Mouse (Mus musculus) midbrain, embryonic 12.5 days (tissue): ENCODE data around the gene Phactr2. TPM values are rescaled to one million over a fixed set of nuclear protein-coding genes. Genes with fewer than 3 reads are reported as not detected.
"Not testable (repeated sequence)": the region's sequence is repeated elsewhere in the genome, so short reads cannot be mapped to it uniquely, and the experiment has no call there.

Experiments
- ATAC-seq: fragments of 200-750 bp; cut with Nextera tagmentation; 2 replicates; pipeline ENCODE4 v1.8.0; 2017; ENCODE audit warnings: low read depth, moderate TSS enrichment, moderate library complexity; ENCODE audit not compliant: low FRiP score
- H3K27ac ChIP-seq: fragments of 300-500 bp; sonication (generic); replicated peaks from 2 replicates; pipeline ENCODE4 v1.5.1; 2016; ENCODE audit warnings: mild to moderate bottlenecking
- H3K27me3 ChIP-seq: fragments of 300-500 bp; sonication (generic); 2 replicates; pipeline ENCODE4 v1.6.1; 2016; ENCODE audit warnings: mild to moderate bottlenecking
- H3K36me3 ChIP-seq: fragments of 300-500 bp; sonication (generic); 2 replicates; pipeline ENCODE4 v1.6.1; 2016
- H3K4me1 ChIP-seq: fragments of 300-500 bp; sonication (generic); 2 replicates; pipeline ENCODE4 v1.6.1; 2016
- H3K4me2 ChIP-seq: fragments of 300-500 bp; sonication (generic); replicated peaks from 2 replicates; pipeline ENCODE4 v1.6.1; 2016; ENCODE audit warnings: mild to moderate bottlenecking, moderate library complexity
- H3K4me3 ChIP-seq: fragments of 300-500 bp; sonication (generic); 2 replicates; pipeline ENCODE4 v1.5.1; 2016; ENCODE audit warnings: mild to moderate bottlenecking
- H3K9ac ChIP-seq: fragments of 300-500 bp; sonication (generic); replicated peaks from 2 replicates; pipeline ENCODE4 v1.6.1; 2016; ENCODE audit warnings: mild to moderate bottlenecking, moderate library complexity
- H3K9me3 ChIP-seq: fragments of 300-500 bp; sonication (generic); 2 replicates; pipeline ENCODE4 v1.6.1; 2016; ENCODE audit warnings: mild to moderate bottlenecking
- WGBS: fragments of 180-500 bp; shearing (Covaris S2); methylation state at CpG from one replicate; pipeline ENCODE4 v1.1.7; 2016; 5-methylcytosine and 5-hydroxymethylcytosine counted together
- polyA plus RNA-seq: library from polyadenylated mRNA; unstranded; fragments of >200 nt; fragmentation: Nextera tagmentation; extraction: Ambion mirVana; gene quantifications from 2 replicates; pipeline ENCODE4 v1.2.1, GENCODE M21; 2016

Phactr2 gene
- polyA plus RNA-seq, 1 experiment from 2014 or later: 11.7 TPM

DNA sequence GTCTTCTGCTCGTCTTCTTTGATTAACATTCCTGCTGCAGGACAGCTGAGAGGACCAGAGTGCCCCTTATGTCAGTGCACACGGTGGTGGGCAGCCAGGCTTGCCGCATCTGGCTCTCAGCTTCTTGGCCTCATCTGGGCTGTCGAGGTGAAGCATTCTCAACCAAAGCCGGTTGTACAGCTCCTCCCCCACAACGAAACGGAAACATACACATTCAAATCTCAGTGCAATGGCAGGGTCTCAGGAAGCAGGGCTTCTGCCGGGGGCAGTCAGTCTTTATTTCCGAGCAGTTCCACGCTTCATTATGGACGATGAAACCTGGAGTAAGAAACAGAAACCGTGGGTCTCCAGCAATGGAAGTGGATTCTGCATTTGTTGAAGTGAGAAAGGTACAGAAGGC lies 260.3 kb downstream of the Phactr2 start:
- Histone ChIP-seq H3K4me2 (no peak overlapping the region), H3K27ac (no peak overlapping the region), H3K4me3 (no peak overlapping the region), H3K27me3 (no peaks in the 10 kb centered on the region), H3K9ac (no peak overlapping the region), H3K9me3 (no peaks in the 10 kb centered on the region), H3K36me3 (no peaks in the 10 kb centered on the region; the same call in 1 of the 2 replicates), H3K4me1 (peaks cover 9% of the 10 kb centered on the region; the same call in 1 of the 2 replicates)
- ATAC-seq: no peak
- 84% methylated on average over 12 of the region's 12 CpGs for WGBS

DNA sequence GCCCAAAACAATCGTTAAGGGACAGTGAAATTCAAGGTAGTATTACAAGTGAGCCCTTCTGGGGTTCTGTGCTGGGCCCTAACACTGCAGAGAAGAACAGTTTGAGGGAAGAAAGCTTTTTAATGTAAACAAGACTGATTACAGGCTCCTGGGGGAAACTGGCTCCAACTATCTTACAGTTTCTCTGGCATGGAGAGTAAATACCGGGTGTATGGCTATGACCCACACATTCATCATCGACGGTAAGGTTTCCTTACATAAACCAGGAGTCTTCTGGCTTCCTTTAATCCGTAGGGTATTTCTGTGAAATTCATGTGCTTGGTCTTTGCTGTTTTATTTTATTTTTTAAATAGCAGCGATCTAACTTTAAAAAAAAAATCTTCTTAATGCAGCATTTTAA lies 261.4 kb downstream of the Phactr2 start:
- 87% methylated on average over 6 of the region's 6 CpGs for WGBS
- Histone ChIP-seq H3K4me1 (peaks cover 9% of the 10 kb centered on the region; the same call in 1 of the 2 replicates), H3K4me3 (no peak overlapping the region)

GRCm38 (mm10) chr10:13212326-13212725 lies 261.9 kb downstream of the Phactr2 start:
- no peak for ATAC-seq
- H3K9ac ChIP-seq: no peak overlapping the region
- H3K9me3 ChIP-seq: no peaks in the 10 kb centered on the region
- no peak overlapping the region for H3K4me2 ChIP-seq
- H3K4me1 ChIP-seq: peaks cover 9% of the 10 kb centered on the region; the same call in 1 of the 2 replicates
- no peaks in the 10 kb centered on the region; the same call in 1 of the 2 replicates for H3K36me3 ChIP-seq
- WGBS: 71% methylated on average over 9 of the region's 9 CpGs
- no peak overlapping the region for H3K27ac ChIP-seq
- H3K27me3 ChIP-seq: no peaks in the 10 kb centered on the region
- H3K4me3 ChIP-seq: no peak overlapping the region

More for the DNA sequence above, 261.4 kb downstream of the Phactr2 start:
- H3K27ac ChIP-seq: no peak overlapping the region
- no peak overlapping the region for H3K4me2 ChIP-seq
- no peaks in the 10 kb centered on the region; the same call in 1 of the 2 replicates for H3K36me3 ChIP-seq
- ATAC-seq: no peak
- H3K27me3 ChIP-seq: no peaks in the 10 kb centered on the region
- no peak overlapping the region for H3K9ac ChIP-seq
- H3K9me3 ChIP-seq: no peaks in the 10 kb centered on the region

DNA sequence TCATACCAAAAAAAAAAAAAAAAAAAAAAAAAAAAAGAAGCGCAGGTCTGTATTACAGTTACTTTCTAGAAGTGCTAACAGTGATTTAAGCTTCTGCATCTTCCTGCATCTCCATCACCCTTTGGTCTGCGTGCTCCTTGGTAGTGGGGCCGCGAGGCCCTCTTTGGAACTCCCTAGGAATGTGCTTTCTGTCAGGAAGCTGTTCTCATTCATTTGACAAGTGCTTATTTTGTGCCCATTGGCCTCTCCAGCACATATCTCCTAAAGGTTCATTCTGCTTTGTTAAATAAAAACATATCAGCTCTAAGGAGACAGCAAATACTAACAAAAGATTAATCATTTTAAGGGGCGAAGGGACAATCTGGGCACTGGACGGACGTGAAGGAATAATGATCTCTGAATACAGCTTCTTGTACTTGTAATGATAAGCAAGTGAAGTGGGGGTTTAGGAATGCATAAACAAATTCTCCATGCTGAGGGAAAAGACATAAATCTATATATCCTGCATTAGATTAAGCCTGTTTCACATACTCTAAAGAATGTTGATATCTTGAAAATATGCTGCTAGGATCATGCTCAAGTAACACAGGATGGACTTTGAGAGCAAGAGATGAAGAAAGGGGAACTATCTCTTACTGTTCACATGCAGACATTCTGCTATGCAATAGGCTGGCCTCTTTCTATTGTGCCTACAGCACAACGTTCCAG lies 264.1 kb downstream of the Phactr2 start:
- Histone ChIP-seq H3K27ac (no peak overlapping the region), H3K4me3 (no peak overlapping the region), H3K4me1 (peaks cover 9% of the 10 kb centered on the region; the same call in 1 of the 2 replicates), H3K4me2 (no peak overlapping the region), H3K9me3 (no peaks in the 10 kb centered on the region), H3K9ac (no peak overlapping the region), H3K27me3 (no peaks in the 10 kb centered on the region), H3K36me3 (no peaks in the 10 kb centered on the region; the same call in 1 of the 2 replicates)
- ATAC-seq: no peak
- WGBS: 80% methylated on average over 8 of the region's 8 CpGs

DNA sequence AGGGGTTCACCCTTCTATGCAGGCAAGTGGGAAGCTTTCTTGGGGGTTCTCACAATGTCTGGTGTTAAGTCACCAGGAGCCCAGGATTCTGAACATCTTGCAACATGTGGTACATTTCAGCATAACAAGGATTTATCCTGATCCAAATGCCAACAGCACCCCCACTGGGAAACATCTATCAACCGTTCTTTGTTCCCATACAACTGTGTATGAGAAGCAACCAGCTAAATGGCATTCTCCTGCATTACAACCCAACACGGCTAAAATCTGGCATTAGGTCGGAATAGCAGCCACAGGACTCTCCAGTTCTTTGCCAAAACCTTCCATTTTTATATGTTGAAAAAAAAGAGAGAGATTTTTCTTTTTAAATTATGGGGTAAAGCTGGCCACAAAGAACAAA lies 264.7 kb downstream of the Phactr2 start:
- Histone ChIP-seq H3K36me3 (no peaks in the 10 kb centered on the region; the same call in 1 of the 2 replicates), H3K27ac (no peak overlapping the region), H3K4me2 (no peak overlapping the region), H3K27me3 (no peaks in the 10 kb centered on the region), H3K4me1 (peaks cover 9% of the 10 kb centered on the region; the same call in 1 of the 2 replicates), H3K9ac (no peak overlapping the region), H3K4me3 (no peak overlapping the region), H3K9me3 (no peaks in the 10 kb centered on the region)
- 69% methylated on average over 3 of the region's 3 CpGs for WGBS
- ATAC-seq: no peak

GRCm38 (mm10) chr10:13209061-13209460 lies 265.2 kb downstream of the Phactr2 start:
- H3K4me3 ChIP-seq: no peak overlapping the region
- no peaks in the 10 kb centered on the region; the same call in 1 of the 2 replicates for H3K36me3 ChIP-seq
- WGBS: 89% methylated on average over 4 of the region's 4 CpGs
- H3K27ac ChIP-seq: no peak overlapping the region
- no peak overlapping the region for H3K4me2 ChIP-seq
- ATAC-seq: no peak
- H3K27me3 ChIP-seq: no peaks in the 10 kb centered on the region
- H3K9ac ChIP-seq: no peak overlapping the region
- H3K9me3 ChIP-seq: no peaks in the 10 kb centered on the region
- peaks cover 9% of the 10 kb centered on the region; the same call in 1 of the 2 replicates for H3K4me1 ChIP-seq

- 95% methylated on average over 6 of the region's 6 CpGs for WGBS
- Histone ChIP-seq H3K36me3 (no peaks in the 10 kb centered on the region), H3K27ac (no peak overlapping the region), H3K4me1 (no peaks in the 10 kb centered on the region), H3K27me3 (no peaks in the 10 kb centered on the region), H3K9me3 (no peaks in the 10 kb centered on the region), H3K4me3 (no peak overlapping the region), H3K9ac (no peak overlapping the region), H3K4me2 (no peak overlapping the region)
- no peak for ATAC-seq
Observed at GRCm38 (mm10) chr10:13201741-13202293, 272.4 kb downstream of the Phactr2 start.

DNA sequence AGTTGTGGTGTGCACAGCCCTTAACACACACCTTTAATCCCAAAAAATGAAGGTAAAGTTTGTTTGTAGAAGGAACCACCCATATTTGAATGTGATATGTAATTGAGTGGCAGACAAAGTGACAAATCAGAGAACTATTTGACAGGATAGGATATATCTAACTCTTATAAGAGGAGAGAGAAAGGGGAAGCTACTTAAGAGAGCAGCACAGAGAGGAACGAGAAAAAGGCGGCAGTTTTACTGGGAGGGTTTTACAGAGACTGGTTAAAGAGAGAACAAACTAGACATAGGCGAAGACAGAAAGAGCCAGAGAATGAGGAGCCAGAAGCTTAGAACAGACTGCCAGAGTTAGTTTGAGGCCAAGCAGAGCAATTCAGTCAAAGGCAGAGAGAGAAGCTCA lies 273.4 kb downstream of the Phactr2 start:
- no peaks in the 10 kb centered on the region for H3K36me3 ChIP-seq
- WGBS: 91% methylated on average over 3 of the region's 3 CpGs
- no peak overlapping the region for H3K9ac ChIP-seq
- H3K4me1 ChIP-seq: no peaks in the 10 kb centered on the region
- H3K4me2 ChIP-seq: no peak overlapping the region
- ATAC-seq: no peak
- no peaks in the 10 kb centered on the region for H3K27me3 ChIP-seq
- H3K9me3 ChIP-seq: no peaks in the 10 kb centered on the region
- no peak overlapping the region for H3K27ac ChIP-seq
- no peak overlapping the region for H3K4me3 ChIP-seq

- no peak overlapping the region for H3K9ac ChIP-seq
- 91% methylated on average over 1 of the region's 1 CpGs for WGBS
Observed at GRCm38 (mm10) chr10:13199234-13199633, 275.0 kb downstream of the Phactr2 start.

GRCm38 (mm10) chr10:13196872-13197507 lies 277.2 kb downstream of the Phactr2 start:
- ATAC-seq: no peak
- Histone ChIP-seq H3K9me3 (no peaks in the 10 kb centered on the region), H3K27me3 (no peaks in the 10 kb centered on the region), H3K4me2 (no peak overlapping the region), H3K36me3 (no peaks in the 10 kb centered on the region), H3K27ac (no peak overlapping the region), H3K9ac (no peak overlapping the region), H3K4me3 (no peak overlapping the region), H3K4me1 (peaks cover 5% of the 10 kb centered on the region)
- WGBS: 81% methylated on average over 8 of the region's 8 CpGs

More at GRCm38 (mm10) chr10:13199234-13199633, 275.0 kb downstream of the Phactr2 start:
- Histone ChIP-seq H3K4me2 (no peak overlapping the region), H3K4me3 (no peak overlapping the region), H3K9me3 (no peaks in the 10 kb centered on the region), H3K4me1 (no peaks in the 10 kb centered on the region), H3K27ac (no peak overlapping the region), H3K36me3 (no peaks in the 10 kb centered on the region), H3K27me3 (no peaks in the 10 kb centered on the region)
- ATAC-seq: no peak

GRCm38 (mm10) chr10:13193496-13193895 lies 280.7 kb downstream of the Phactr2 start:
- H3K4me3 ChIP-seq: peak overlapping the region; percentile 95
- ATAC-seq: peak; percentile 14
- H3K9ac ChIP-seq, H3K9me3 ChIP-seq, H3K27ac ChIP-seq, H3K4me1 ChIP-seq, H3K27me3 ChIP-seq: not testable (repeated sequence)
- 78% methylated on average over 7 of the region's 7 CpGs for WGBS
- H3K36me3 ChIP-seq: peaks cover 21% of the 10 kb centered on the region
- peak overlapping the region; percentile 62 for H3K4me2 ChIP-seq

DNA sequence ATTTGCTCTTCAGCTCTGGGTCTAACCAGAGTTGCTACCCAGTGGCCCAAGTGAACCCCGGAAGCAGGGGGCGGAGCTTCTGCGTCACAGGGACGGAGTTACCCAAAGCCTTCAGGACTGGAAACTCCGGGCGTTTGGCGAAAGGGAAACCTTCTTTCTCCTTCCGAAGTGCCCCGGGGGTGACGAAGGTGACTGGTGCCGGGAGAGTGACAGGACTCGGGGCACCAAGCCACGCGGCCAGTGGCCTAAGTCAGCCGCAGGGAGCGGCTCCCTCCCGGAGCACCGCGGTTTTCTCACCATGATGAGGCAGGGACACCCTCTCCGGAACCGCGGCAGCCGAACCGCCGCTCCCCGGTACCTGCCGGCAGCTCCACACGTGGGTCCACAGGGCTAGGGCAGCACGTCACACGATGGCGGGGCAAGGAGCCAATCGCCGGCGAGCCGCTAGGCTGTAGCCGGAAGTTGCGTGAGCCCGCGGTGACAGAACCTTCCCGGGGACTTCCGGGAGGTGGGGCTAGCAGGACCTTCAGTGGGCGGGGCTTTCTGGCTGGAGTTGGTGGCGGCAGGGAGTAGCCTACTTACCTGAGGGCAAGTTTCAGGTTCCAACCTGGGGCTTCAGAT lies 281.4 kb downstream of the Phactr2 start, which contains the start of gene Ltv1:
Gene Ltv1 (minus strand): TSS at position 438 of the 621 bp plus-strand sequence.
- Histone ChIP-seq H3K4me1 (peaks cover 7% of the 10 kb centered on the region), H3K9ac (peak within 1 kb of the TSS; percentile 75), H3K4me3 (peak within 1 kb of the TSS; percentile 95), H3K4me2 (peak within 1 kb of the TSS; percentile 62), H3K27ac (peak within 1 kb of the TSS; percentile 69), H3K27me3 (no peaks in the 10 kb centered on the region), H3K36me3 (peaks cover 25% of the 10 kb centered on the region), H3K9me3 (no peaks in the 10 kb centered on the region)
- peak; percentile 100 for ATAC-seq
- WGBS: under 1% methylated on average over 43 of the region's 43 CpGs
